Mouse (Mus musculus) heart, adult 2 months (tissue): ENCODE measurements at regions not wholly inside any gene's neighbourhood (a gene's known extent, or its start where the extent isn't known, plus 50 kb on each side); places are given as distances from the start of the nearest gene placed in this dataset.

Experiments used
- DNase-seq, 2 experiments: peaks; one replicate each; pipeline ENCODE4 v3.0.0; 2021
- H3K27ac ChIP-seq: fragments of 200-600 bp; 2 replicates; pipeline ENCODE4 v1.8.1; 2022
- H3K27me3 ChIP-seq: fragments of 200-500 bp; 2 replicates; pipeline ENCODE4 v1.6.1; 2012; ENCODE audit warnings: mild to moderate bottlenecking, low read length, inconsistent platforms, mixed read lengths; ENCODE audit not compliant: control insufficient read depth, insufficient read depth
- H3K36me3 ChIP-seq: fragments of 200-500 bp; 2 replicates; pipeline ENCODE4 v1.6.1; 2012; ENCODE audit warnings: low read length, inconsistent platforms; ENCODE audit not compliant: control insufficient read depth, insufficient read depth
- H3K4me1 ChIP-seq: fragments of 200-500 bp; 2 replicates; pipeline ENCODE4 v1.6.1; 2011; ENCODE audit warnings: low read length; ENCODE audit not compliant: control insufficient read depth, insufficient read depth
- H3K4me3 ChIP-seq: fragments of 200-600 bp; 2 replicates; pipeline ENCODE4 v1.8.1; 2022
- H3K79me2 ChIP-seq: fragments of 200-500 bp; replicated peaks from 2 replicates; pipeline ENCODE4 v1.6.1; 2012; ENCODE audit warnings: mild to moderate bottlenecking, inconsistent platforms, low read length, moderate library complexity, mixed read lengths; ENCODE audit not compliant: control insufficient read depth, insufficient read depth
- H3K9ac ChIP-seq: fragments of 200-500 bp; 2 replicates; pipeline ENCODE4 v1.6.1; 2012; ENCODE audit warnings: low read depth, mild to moderate bottlenecking, control low read depth, inconsistent platforms, low read length, mixed read lengths
- CTCF ChIP-seq: fragments of 200-600 bp; IDR thresholded peaks from 2 replicates; pipeline ENCODE4 v1.8.1; 2022; ENCODE audit warnings: antibody characterized with exemption, mild to moderate bottlenecking, moderate library complexity
- EP300 ChIP-seq: fragments of 200-500 bp; IDR thresholded peaks from 2 replicates; pipeline ENCODE4 v1.6.1; 2011; ENCODE audit warnings: low read depth, low read length, control low read depth; ENCODE audit not compliant: insufficient read depth
- POLR2A ChIP-seq: fragments of 200-500 bp; IDR thresholded peaks from 2 replicates; pipeline ENCODE4 v1.6.1; 2011; ENCODE audit warnings: mild to moderate bottlenecking, low read depth, low read length, control low read depth; ENCODE audit not compliant: insufficient read depth
- WGBS: fragments of 180-500 bp; shearing (Covaris S2); methylation state at CpG from one replicate; pipeline ENCODE4 v1.1.7; 2018; 5-methylcytosine and 5-hydroxymethylcytosine counted together
- intact Hi-C: fragments of 180-260 bp; cut with DNase I; formaldehyde crosslinking; loops from one replicate; pipeline ENCODE4 v1.15.1; 2025

- Histone ChIP-seq H3K27ac (no peak overlapping the region), H3K27me3 (no peaks in the 10 kb centered on the region), H3K36me3 (no peaks in the 10 kb centered on the region), H3K79me2 (no peaks in the 10 kb centered on the region), H3K4me1 (no peaks in the 10 kb centered on the region), H3K4me3 (no peak overlapping the region), H3K9ac (no peak overlapping the region)
- intact Hi-C loops = no loop called here
- DNase-seq = no peak
- no peak for TF ChIP-seq CTCF
- TF ChIP-seq EP300 = no peak
- no peak for TF ChIP-seq POLR2A
- WGBS = 86% methylated on average over 9 of the region's 9 CpGs
These were observed 185.6 kb downstream of the Rps15a start for GRCm38 (mm10) chr7:117930392-117930791.

GRCm38 (mm10) chr7:117926396-117926795, 189.6 kb downstream of the Rps15a start:
- no peak for DNase-seq
- Histone ChIP-seq H3K27me3 (no peaks in the 10 kb centered on the region), H3K9ac (no peak overlapping the region), H3K4me1 (no peaks in the 10 kb centered on the region), H3K79me2 (no peaks in the 10 kb centered on the region), H3K4me3 (no peak overlapping the region), H3K36me3 (no peaks in the 10 kb centered on the region), H3K27ac (no peak overlapping the region)
- intact Hi-C loops = no loop called here
- TF ChIP-seq CTCF (no peak), EP300 (no peak), POLR2A (no peak)
- WGBS = 13% methylated on average over 1 of the region's 1 CpGs

- Histone ChIP-seq H3K27me3 (no peaks in the 10 kb centered on the region), H3K27ac (no peak overlapping the region), H3K9ac (no peak overlapping the region), H3K4me3 (no peak overlapping the region), H3K36me3 (no peaks in the 10 kb centered on the region), H3K79me2 (no peaks in the 10 kb centered on the region), H3K4me1 (no peaks in the 10 kb centered on the region)
- TF ChIP-seq CTCF = no peak
- no peak for TF ChIP-seq POLR2A
- no peak for TF ChIP-seq EP300
- DNase-seq = no peak
- intact Hi-C loops = no loop called here
These were observed 193.7 kb downstream of the Rps15a start for GRCm38 (mm10) chr7:117922270-117922669.

- no peak for DNase-seq
- Histone ChIP-seq H3K79me2 (no peaks in the 10 kb centered on the region), H3K4me3 (no peak overlapping the region), H3K9ac (no peak overlapping the region), H3K27me3 (no peaks in the 10 kb centered on the region), H3K4me1 (peaks cover 2% of the 10 kb centered on the region; the same call in 1 of the 2 replicates), H3K36me3 (no peaks in the 10 kb centered on the region), H3K27ac (no peak overlapping the region)
- intact Hi-C loops = no loop called here
- WGBS = 71% methylated on average over 10 of the region's 10 CpGs
- TF ChIP-seq EP300 (no peak), POLR2A (no peak), CTCF (no peak)
These were observed 197.6 kb downstream of the Rps15a start for GRCm38 (mm10) chr7:117918206-117918995.

GRCm38 (mm10) chr7:117916915-117917314, 199.1 kb downstream of the Rps15a start:
- TF ChIP-seq EP300 (no peak), CTCF (no peak), POLR2A (no peak)
- WGBS = 87% methylated on average over 6 of the region's 6 CpGs
- intact Hi-C loops = no loop called here

GRCm38 (mm10) chr7:117912453-117912852, 203.5 kb downstream of the Rps15a start:
- H3K79me2 ChIP-seq = no peaks in the 10 kb centered on the region
- H3K4me1 ChIP-seq = peaks cover 2% of the 10 kb centered on the region; the same call in 1 of the 2 replicates
- H3K9ac ChIP-seq = no peak overlapping the region
- no peaks in the 10 kb centered on the region for H3K27me3 ChIP-seq
- 53% methylated on average over 3 of the region's 3 CpGs for WGBS
- no peak overlapping the region for H3K27ac ChIP-seq
- no peak for DNase-seq
- TF ChIP-seq EP300 (no peak), POLR2A (no peak), CTCF (no peak)
- H3K36me3 ChIP-seq = no peaks in the 10 kb centered on the region
- intact Hi-C loops = no loop called here
- no peak overlapping the region for H3K4me3 ChIP-seq

More at GRCm38 (mm10) chr7:117916915-117917314, 199.1 kb downstream of the Rps15a start:
- no peaks in the 10 kb centered on the region for H3K36me3 ChIP-seq
- H3K27me3 ChIP-seq = no peaks in the 10 kb centered on the region
- H3K9ac ChIP-seq = no peak overlapping the region
- no peak overlapping the region for H3K4me3 ChIP-seq
- DNase-seq = no peak
- no peak overlapping the region for H3K27ac ChIP-seq
- peaks cover 2% of the 10 kb centered on the region; the same call in 1 of the 2 replicates for H3K4me1 ChIP-seq
- no peaks in the 10 kb centered on the region for H3K79me2 ChIP-seq
